Mouse (Mus musculus) liver, postnatal 0 days (tissue): Measurements from ENCODE around the gene P2ry12. TPM values are rescaled to one million over a fixed set of nuclear protein-coding genes. Genes with fewer than 3 reads are reported as not detected.

Source experiments
- ATAC-seq: fragments of 200-750 bp; cut with Nextera tagmentation; 2 replicates; pipeline ENCODE4 v1.8.0; 2017; ENCODE audit warnings: mild to moderate bottlenecking, moderate library complexity
- DNase-seq: peaks from one replicate; pipeline ENCODE4 v3.0.0-alpha.2; 2016
- H3K27ac ChIP-seq: fragments of 300-500 bp; sonication (generic); 2 replicates; pipeline ENCODE4 v1.5.1; 2014; ENCODE audit warnings: antibody characterized with exemption, moderate library complexity, mild to moderate bottlenecking, low read depth
- H3K27me3 ChIP-seq: fragments of 300-500 bp; sonication (generic); 2 replicates; pipeline ENCODE4 v1.6.1; 2014; ENCODE audit warnings: low read length, control low read depth, mixed read lengths; ENCODE audit not compliant: insufficient read depth
- H3K36me3 ChIP-seq: fragments of 300-500 bp; sonication (generic); replicated peaks from 2 replicates; pipeline ENCODE4 v1.6.1; 2014; ENCODE audit warnings: mild to moderate bottlenecking, control low read depth, low read length, moderate library complexity, mixed read lengths; ENCODE audit not compliant: insufficient read depth
- H3K4me1 ChIP-seq: fragments of 300-500 bp; sonication (generic); 2 replicates; pipeline ENCODE4 v1.6.1; 2014; ENCODE audit warnings: antibody characterized with exemption, mild to moderate bottlenecking, control low read depth; ENCODE audit not compliant: insufficient read depth
- H3K4me2 ChIP-seq: fragments of 300-500 bp; sonication (generic); 2 replicates; pipeline ENCODE4 v1.6.1; 2014; ENCODE audit warnings: low read depth, mild to moderate bottlenecking, low read length, moderate library complexity, mixed read lengths
- H3K4me3 ChIP-seq: fragments of 300-500 bp; sonication (generic); 2 replicates; pipeline ENCODE4 v1.5.1; 2014; ENCODE audit warnings: low read depth, low read length
- H3K9ac ChIP-seq: fragments of 300-500 bp; sonication (generic); replicated peaks from 2 replicates; pipeline ENCODE4 v1.6.1; 2014; ENCODE audit warnings: mild to moderate bottlenecking, moderate library complexity
- H3K9me3 ChIP-seq: fragments of 300-500 bp; sonication (generic); 2 replicates; pipeline ENCODE4 v1.6.1; 2016; ENCODE audit warnings: mild to moderate bottlenecking, control low read depth, low read length, mixed read lengths
- CTCF ChIP-seq: sonication (generic); IDR thresholded peaks from 2 replicates; pipeline ENCODE4 v1.5.1; 2016; ENCODE audit warnings: antibody characterized with exemption, low read depth
- EP300 ChIP-seq: IDR thresholded peaks from 2 replicates; pipeline ENCODE4 v1.6.1; 2016; ENCODE audit warnings: antibody characterized with exemption, low read depth, mild to moderate bottlenecking
- WGBS: fragments of 180-500 bp; shearing (Covaris S2); extraction: QIAGEN DNeasy Blood & Tissue Kit; methylation state at CpG from one replicate; pipeline ENCODE4 v1.1.7; 2014; ENCODE audit not compliant: insufficient replicate concordance; 5-methylcytosine and 5-hydroxymethylcytosine counted together
- polyA plus RNA-seq: library from polyadenylated mRNA; unstranded; fragments of >200 nt; fragmentation: Nextera tagmentation; extraction: Ambion mirVana; gene quantifications from 2 replicates; pipeline ENCODE4 v1.2.1, GENCODE M21; 2015

The P2ry12 gene
- polyA plus RNA-seq, 1 experiment from 2014 or later: 3.3 TPM

GRCm38 (mm10) chr3:59197329-59197948 is 65.2 kb downstream of the P2ry12 start:
- no peak for DNase-seq
- no peak for TF ChIP-seq CTCF
- Histone ChIP-seq H3K36me3 (no peaks in the 10 kb centered on the region), H3K4me1 (peaks cover 7% of the 10 kb centered on the region; the same call in 1 of the 2 replicates), H3K9me3 (no peaks in the 10 kb centered on the region), H3K9ac (no peak overlapping the region), H3K4me2 (no peak overlapping the region), H3K27ac (no peak overlapping the region), H3K27me3 (no peaks in the 10 kb centered on the region), H3K4me3 (no peak overlapping the region)
- 68% methylated on average over 4 of the region's 4 CpGs for WGBS
- no peak for ATAC-seq

DNA sequence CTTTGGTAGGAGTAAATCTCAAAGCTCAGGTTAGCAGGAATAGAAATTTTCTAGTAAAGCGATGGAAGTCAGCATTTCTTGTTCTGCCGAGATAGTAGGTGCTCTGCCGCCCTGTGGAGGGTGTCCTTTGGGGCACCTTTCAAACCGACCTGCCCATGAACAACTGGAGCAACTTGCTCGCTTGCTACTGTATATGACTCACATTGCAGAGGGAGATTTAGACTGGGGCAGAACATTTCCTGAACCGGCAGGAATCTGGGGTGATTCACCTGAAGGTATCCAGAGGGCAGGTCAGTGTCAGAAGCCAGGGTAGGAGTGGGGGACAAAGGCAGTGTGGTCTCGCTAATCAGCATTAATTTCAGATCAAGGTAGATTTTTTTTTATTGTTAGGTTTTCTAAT is 67.7 kb downstream of the P2ry12 start, which contains the start of gene Gpr87:
TSS of gene Gpr87 (minus strand) at position 167 of the 400 bp plus-strand sequence.
- no peaks in the 10 kb centered on the region for H3K27me3 ChIP-seq

GRCm38 (mm10) chr3:59194099-59194498 is 68.6 kb downstream of the P2ry12 start:
- H3K36me3 ChIP-seq: no peaks in the 10 kb centered on the region
- H3K4me3 ChIP-seq: no peak overlapping the region
- no peaks in the 10 kb centered on the region for H3K4me1 ChIP-seq
- WGBS: 87% methylated on average over 7 of the region's 7 CpGs
- no peaks in the 10 kb centered on the region for H3K9me3 ChIP-seq
- no peak for ATAC-seq
- no peaks in the 10 kb centered on the region for H3K27me3 ChIP-seq
- no peak overlapping the region for H3K4me2 ChIP-seq
- no peak overlapping the region for H3K9ac ChIP-seq
- TF ChIP-seq CTCF (no peak), EP300 (no peak)
- no peak overlapping the region for H3K27ac ChIP-seq
- DNase-seq: no peak

More for the DNA sequence above, 67.7 kb downstream of the P2ry12 start, which contains the start of gene Gpr87:
- DNase-seq (no peak), ATAC-seq (no peak)
- WGBS: 78% methylated on average over 7 of the region's 7 CpGs
- H3K9ac ChIP-seq: no peak within 1 kb of the TSS
- TF ChIP-seq EP300 (no peak), CTCF (no peak)
- no peaks in the 10 kb centered on the region for H3K9me3 ChIP-seq
- no peaks in the 10 kb centered on the region for H3K36me3 ChIP-seq
- H3K4me2 ChIP-seq: no peak within 1 kb of the TSS
- no peak within 1 kb of the TSS for H3K4me3 ChIP-seq
- no peak within 1 kb of the TSS for H3K27ac ChIP-seq
- no peaks in the 10 kb centered on the region for H3K4me1 ChIP-seq

- WGBS: 88% methylated on average over 6 of the region's 6 CpGs
- no peak overlapping the region for H3K4me2 ChIP-seq
- H3K9ac ChIP-seq: no peak overlapping the region
- DNase-seq (no peak), ATAC-seq (no peak)
- no peak overlapping the region for H3K27ac ChIP-seq
- H3K4me1 ChIP-seq: no peaks in the 10 kb centered on the region
- H3K36me3 ChIP-seq: no peaks in the 10 kb centered on the region
- no peak overlapping the region for H3K4me3 ChIP-seq
- H3K9me3 ChIP-seq: no peaks in the 10 kb centered on the region
- no peaks in the 10 kb centered on the region for H3K27me3 ChIP-seq
- TF ChIP-seq EP300 (no peak), CTCF (no peak)
Observed at GRCm38 (mm10) chr3:59191674-59192073, 71.0 kb downstream of the P2ry12 start.

- H3K36me3 ChIP-seq: no peaks in the 10 kb centered on the region
- DNase-seq (no peak), ATAC-seq (no peak)
- TF ChIP-seq CTCF: no peak
- TF ChIP-seq EP300: no peak
- no peak overlapping the region for H3K27ac ChIP-seq
- H3K9ac ChIP-seq: no peak overlapping the region
- 72% methylated on average over 4 of the region's 4 CpGs for WGBS
- H3K4me2 ChIP-seq: no peak overlapping the region
- H3K4me1 ChIP-seq: no peaks in the 10 kb centered on the region
- no peaks in the 10 kb centered on the region for H3K27me3 ChIP-seq
- no peaks in the 10 kb centered on the region for H3K9me3 ChIP-seq
- no peak overlapping the region for H3K4me3 ChIP-seq
Observed at GRCm38 (mm10) chr3:59187336-59187735, 75.3 kb downstream of the P2ry12 start.

GRCm38 (mm10) chr3:59185662-59186061 is 77.0 kb downstream of the P2ry12 start:
- WGBS: 69% methylated on average over 4 of the region's 4 CpGs
- no peak for ATAC-seq

GRCm38 (mm10) chr3:59182129-59182528 is 80.5 kb downstream of the P2ry12 start:
- DNase-seq (no peak), ATAC-seq (no peak)
- H3K4me2 ChIP-seq: no peak overlapping the region
- TF ChIP-seq EP300 (no peak), CTCF (no peak)
- peaks cover 2% of the 10 kb centered on the region; the same call in 1 of the 2 replicates for H3K4me1 ChIP-seq
- H3K9me3 ChIP-seq: no peaks in the 10 kb centered on the region
- H3K4me3 ChIP-seq: no peak overlapping the region
- no peak overlapping the region for H3K9ac ChIP-seq
- no peaks in the 10 kb centered on the region for H3K27me3 ChIP-seq
- H3K27ac ChIP-seq: no peak overlapping the region
- H3K36me3 ChIP-seq: no peaks in the 10 kb centered on the region

More at GRCm38 (mm10) chr3:59185662-59186061, 77.0 kb downstream of the P2ry12 start:
- H3K27me3 ChIP-seq: no peaks in the 10 kb centered on the region
- no peaks in the 10 kb centered on the region for H3K36me3 ChIP-seq
- no peak overlapping the region for H3K4me3 ChIP-seq
- no peaks in the 10 kb centered on the region for H3K4me1 ChIP-seq
- TF ChIP-seq CTCF: no peak
- no peak overlapping the region for H3K9ac ChIP-seq
- H3K4me2 ChIP-seq: no peak overlapping the region
- DNase-seq: no peak
- no peaks in the 10 kb centered on the region for H3K9me3 ChIP-seq
- H3K27ac ChIP-seq: no peak overlapping the region
